Mouse (Mus musculus) stomach, embryonic 15.5 days (tissue): Measurements from ENCODE around the gene Tmem266. TPM values are rescaled to one million over a fixed set of nuclear protein-coding genes. Genes with fewer than 3 reads are reported as not detected.

Source experiments
- ATAC-seq: fragments of 200-750 bp; cut with Nextera tagmentation; 2 replicates; pipeline ENCODE4 v1.8.0; 2017; ENCODE audit warnings: low read depth, moderate number of reproducible peaks, moderate TSS enrichment; ENCODE audit not compliant: insufficient read depth, low FRiP score
- H3K27ac ChIP-seq: fragments of 300-500 bp; sonication (generic); 2 replicates; pipeline ENCODE4 v1.5.1; 2015; ENCODE audit warnings: mild to moderate bottlenecking, inconsistent platforms
- H3K27me3 ChIP-seq: fragments of 300-500 bp; sonication (generic); replicated peaks from 2 replicates; pipeline ENCODE4 v1.6.1; 2015; ENCODE audit warnings: inconsistent platforms
- H3K36me3 ChIP-seq: fragments of 300-500 bp; sonication (generic); 2 replicates; pipeline ENCODE4 v1.6.1; 2015; ENCODE audit warnings: inconsistent platforms
- H3K4me1 ChIP-seq: fragments of 300-500 bp; sonication (generic); 2 replicates; pipeline ENCODE4 v1.6.1; 2015; ENCODE audit warnings: inconsistent platforms
- H3K4me2 ChIP-seq: fragments of 300-500 bp; sonication (generic); 2 replicates; pipeline ENCODE4 v1.6.1; 2015; ENCODE audit warnings: mild to moderate bottlenecking, inconsistent platforms
- H3K4me3 ChIP-seq: fragments of 300-500 bp; sonication (generic); replicated peaks from 2 replicates; pipeline ENCODE4 v1.5.1; 2015; ENCODE audit warnings: inconsistent platforms
- H3K9ac ChIP-seq: fragments of 300-500 bp; sonication (generic); 2 replicates; pipeline ENCODE4 v1.6.1; 2015; ENCODE audit warnings: inconsistent platforms
- H3K9me3 ChIP-seq: fragments of 300-500 bp; sonication (generic); 2 replicates; pipeline ENCODE4 v1.6.1; 2016; ENCODE audit warnings: inconsistent platforms
- WGBS: fragments of 180-500 bp; shearing (Covaris S2); methylation state at CpG from one replicate; pipeline ENCODE4 v1.1.7; 2015; 5-methylcytosine and 5-hydroxymethylcytosine counted together
- polyA plus RNA-seq: library from polyadenylated mRNA; unstranded; fragments of >200 nt; fragmentation: Nextera tagmentation; extraction: Ambion mirVana; gene quantifications from 2 replicates; pipeline ENCODE4 v1.2.1, GENCODE M21; 2015

Gene Tmem266
- polyA plus RNA-seq, 1 experiment from 2014 or later: 1.3 TPM

DNA sequence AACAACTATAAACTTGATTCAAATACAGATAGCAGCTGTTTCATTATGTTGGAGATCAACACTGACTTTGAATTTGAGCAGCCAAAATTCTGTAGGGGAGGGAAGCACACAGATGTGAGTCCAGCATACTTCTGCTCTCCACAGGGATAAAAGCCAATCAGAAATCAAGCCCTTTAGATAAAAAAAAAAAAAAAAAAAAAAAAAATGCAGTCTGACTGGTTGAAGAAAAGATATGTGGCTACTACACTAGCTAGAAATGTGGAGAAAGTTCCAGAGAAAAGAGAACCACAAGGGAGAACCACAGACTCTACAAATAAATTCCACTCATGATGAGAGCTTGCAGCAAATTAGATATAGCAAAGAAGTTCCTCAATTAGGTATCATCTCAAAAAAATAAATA is 152.0 kb downstream of the Tmem266 start:
- no peak for ATAC-seq
- Histone ChIP-seq H3K4me1 (no peaks in the 10 kb centered on the region), H3K36me3 (no peaks in the 10 kb centered on the region; the same call in 1 of the 2 replicates), H3K9me3 (no peaks in the 10 kb centered on the region), H3K27ac (no peak overlapping the region), H3K9ac (no peak overlapping the region), H3K4me2 (no peak overlapping the region), H3K27me3 (no peaks in the 10 kb centered on the region), H3K4me3 (no peak overlapping the region)

DNA sequence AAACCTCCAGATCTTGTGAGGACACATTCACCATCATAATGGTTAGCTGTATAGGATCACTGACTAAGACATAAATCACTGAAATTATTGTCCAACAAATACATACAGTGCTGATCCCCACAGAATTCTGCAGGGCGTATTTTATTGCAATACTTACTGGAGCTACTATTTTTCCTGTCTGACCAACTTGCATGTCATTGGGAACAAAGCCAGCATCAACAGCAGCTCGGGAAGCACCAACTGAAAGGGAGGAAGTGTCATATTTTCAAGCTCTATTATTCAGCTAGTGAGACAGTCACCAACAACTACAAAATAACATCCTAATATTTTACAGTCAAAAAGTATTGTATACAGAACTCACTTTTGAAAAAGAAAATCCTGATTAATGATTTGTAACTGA is 155.4 kb downstream of the Tmem266 start:
- Histone ChIP-seq H3K27ac (no peak overlapping the region), H3K4me2 (no peak overlapping the region), H3K27me3 (no peaks in the 10 kb centered on the region), H3K9me3 (no peaks in the 10 kb centered on the region), H3K4me1 (no peaks in the 10 kb centered on the region), H3K4me3 (no peak overlapping the region), H3K36me3 (no peaks in the 10 kb centered on the region; the same call in 1 of the 2 replicates), H3K9ac (no peak overlapping the region)
- 63% methylated on average over 2 of the region's 2 CpGs for WGBS
- no peak for ATAC-seq

Other genes with a start within 250 kb of the Tmem266 start
- 31.1 and 32.5 TPM in 2 replicates for gene Ube2q2, start 178.1 kb upstream of the Tmem266 start, polyA plus RNA-seq
- 49.2 and 60.8 TPM in 2 replicates for gene Fbxo22, start 118.0 kb upstream of the Tmem266 start, polyA plus RNA-seq
- 1.1 TPM in 2 replicates for gene Nrg4, start 69 bp upstream of the Tmem266 start, polyA plus RNA-seq
- 247 and 265 TPM in 2 replicates for gene Etfa, start 185.3 kb downstream of the Tmem266 start, polyA plus RNA-seq
- gene Isl2, start 211.8 kb downstream of the Tmem266 start, polyA plus RNA-seq: 5.7 and 8.1 TPM in 2 replicates